8 mouse cellular contexts compared by ENCODE assay signal in genomic region chr5:32588136-32588535, GRCm38 (mm10). TPM values are rescaled to one million over a fixed set of nuclear protein-coding genes. Genes with fewer than 3 reads are reported as not detected.
DNase-seq lines count a peak whose midpoint lies in the region; ATAC-seq and TF ChIP-seq lines count a peak whose summit lies in the region.

No protein-coding gene starts in this region.

- peak; percentile 62 for DNase-seq in heart, postnatal 0 days (ENCODE audit: low spot score)
- DNase-seq in heart, postnatal 25 days (ENCODE audit: low spot score): no peak
- peak; percentile 40 for DNase-seq in ES-E14 (ENCODE audit: low read depth, low spot score)
- peak; percentile 55 for DNase-seq in cerebellum, adult 9-10 months
- DNase-seq in gastrocnemius, adult 18-20 months (ENCODE audit: low spot score): peak; percentile 51
- DNase-seq in layer of hippocampus, postnatal 10 days (ENCODE audit: low spot score in 2 of 2): peak; percentile 68 to 76
- peak; percentile 31 for DNase-seq in thymus, postnatal 0 days (ENCODE audit: low spot score)

- peak; percentile 83 for TF ChIP-seq CTCF in heart, postnatal 0 days (IDR thresholded peaks at IDR 0.05; ENCODE audit: low read depth)

- in situ Hi-C loops in ES-E14 (cut with MboI; ENCODE audit: low sequenced_read_pairs in 2 of 2, unreplicated experiment in 2 of 2): loop anchor here in 1 of 2 experiments (25.0 kb wide), 1 partner anchor 449 kb away; no protein-coding TSS in a partner anchor

- H3K4me1 ChIP-seq in heart, postnatal 0 days (ENCODE audit: control insufficient read depth, insufficient read depth): no peaks in the 10 kb centered on the region
- H3K4me1 ChIP-seq in ES-E14 (ENCODE audit: control insufficient read depth in 2 of 2, insufficient read depth in 2 of 2, low read length in 2 of 2, poor library complexity in 1 of 2): no peaks in the 10 kb centered on the region

- H3K27me3 ChIP-seq in heart, postnatal 0 days (ENCODE audit: control insufficient read depth, insufficient read depth, low read length): no peaks in the 10 kb centered on the region

- no peak overlapping the region for H3K27ac ChIP-seq in heart, postnatal 0 days (ENCODE audit: low read depth)
- H3K27ac ChIP-seq in ES-E14 (ENCODE audit: insufficient read depth, low read depth, low read length, poor library complexity, severe bottlenecking): no peak overlapping the region

- no peaks in the 10 kb centered on the region for H3K9me3 ChIP-seq in heart, postnatal 0 days (replicated peaks; ENCODE audit: control insufficient read depth, low read length)
- peaks cover 2% of the 10 kb centered on the region; the same call in 1 of the 2 replicates for H3K9me3 ChIP-seq in ES-E14 (ENCODE audit: control insufficient read depth, insufficient read depth, low read depth, low read length)

- no peak overlapping the region for H3K4me2 ChIP-seq in heart, postnatal 0 days (ENCODE audit: low read depth, low read length)

- no peak for TF ChIP-seq EP300 in heart, postnatal 0 days (IDR thresholded peaks at IDR 0.05; ENCODE audit: low read depth)

- ATAC-seq in heart, postnatal 0 days (ENCODE audit: insufficient read depth, low read depth): peak; percentile 20; the same call in 1 of the 2 replicates
- peak; percentile 63; the same call in 1 of the 2 replicates for ATAC-seq in megakaryocyte-erythroid progenitor cell, adult 5-6 weeks (replicated peaks; ENCODE audit: low FRiP score, low TSS enrichment, poor library complexity, severe bottlenecking)

- H3K4me3 ChIP-seq in heart, postnatal 0 days (ENCODE audit: low read depth, low read length): no peak overlapping the region
- no peak overlapping the region for H3K4me3 ChIP-seq in ES-E14 (ENCODE audit: insufficient read depth in 1 of 2, low read depth in 1 of 2, low read length in 2 of 2, poor library complexity in 1 of 2, severe bottlenecking in 1 of 2)

- H3K9ac ChIP-seq in heart, postnatal 0 days (replicated peaks; ENCODE audit: low read depth, low read length): no peak overlapping the region
- H3K9ac ChIP-seq in ES-E14 (ENCODE audit: insufficient read depth, low read depth, low read length, poor library complexity, severe bottlenecking): no peak overlapping the region

- intact Hi-C loops in heart, postnatal 25 days (cut with DNase I): loop anchor here (2.0 to 5.0 kb wide), 2 partner anchors 124 to 159 kb away; no protein-coding TSS in a partner anchor

- H3K36me3 ChIP-seq in heart, postnatal 0 days (replicated peaks; ENCODE audit: control insufficient read depth, insufficient read depth, low read length): no peaks in the 10 kb centered on the region
- no peaks in the 10 kb centered on the region for H3K36me3 ChIP-seq in ES-E14 (ENCODE audit: control insufficient read depth, insufficient read depth, low read length, poor library complexity, severe bottlenecking)

- WGBS in heart, postnatal 0 days: 10% methylated on average over 5 of the region's 5 CpGs

TF ChIP-seq in ES-E14, 5 proteins besides CTCF, POLR2A, EP300 and RAD21:
- TF ChIP-seq CHD2 (IDR thresholded peaks at IDR 0.05; ENCODE audit: low read depth, low read length) (no peak), ZC3H11A (IDR thresholded peaks at IDR 0.05; ENCODE audit: borderline replicate concordance, low read depth, low read length) (peak; percentile 79; the same call in 1 of the 2 replicates)

RNA-seq across cellular contexts. Expression of gene Yes1, which starts 22.8 kb away (rescaled TPM):
- 22.6 and 24.5 TPM in 2 replicates for total RNA-seq in heart, postnatal 0 days (2014; rRNA removed; ENCODE audit: low replicate concordance)
- 19.0 and 20.7 TPM in 2 replicates for polyA plus RNA-seq in heart, postnatal 0 days (2015; fragmentation: Nextera tagmentation; extraction: Ambion mirVana)
- total RNA-seq in heart, postnatal 25 days (2021): 10 to 100 TPM; 21.0 to 22.6 TPM
- 84.7 and 91.3 TPM in 2 replicates for total RNA-seq in ES-E14 (2012; rRNA removed)
- 1 to 10 TPM; 6.1 to 9.7 TPM for total RNA-seq in gastrocnemius, adult 18-20 months (2021)
- 10 to 100 TPM; 16.4 to 18.7 TPM for total RNA-seq in layer of hippocampus, postnatal 10 days (2021)
- total RNA-seq in megakaryocyte-erythroid progenitor cell, adult 5-6 weeks (2014; fragmentation: Nextera tagmentation): 0.22 TPM in 1 of 2 replicates, not detected in the other
- 0.08 and 0.23 TPM in 2 replicates for total RNA-seq in megakaryocyte-erythroid progenitor cell, adult 5-6 weeks (2017)
- 6.0 and 6.5 TPM in 2 replicates for polyA plus RNA-seq in thymus, postnatal 0 days (2015; fragmentation: Nextera tagmentation; extraction: Ambion mirVana)

Comparison
In these comparisons a context has a peak if more than half of its experiments do, and no peak if none do; other contexts are left out.
1. RNA of gene Yes1, which starts 22.8 kb away (total RNA-seq): 84.7 to 91.3 TPM in ES-E14, 22.6 to 24.5 TPM in heart, postnatal 0 days, 21.0 to 22.6 TPM in heart, postnatal 25 days, 16.4 to 18.7 TPM in layer of hippocampus, postnatal 10 days and 6.1 to 9.7 TPM in gastrocnemius, adult 18-20 months; 0.08 to 0.23 TPM in megakaryocyte-erythroid progenitor cell, adult 5-6 weeks; every median in the first group is over 4 times any median in the second.